Mouse (Mus musculus) right cerebral cortex, postnatal 4 days (tissue): ENCODE measurements around the gene Smap2.

Source experiments
- DNase-seq: peaks from one replicate; pipeline ENCODE4 v3.0.0-alpha.2; 2022

The Smap2 gene

GRCm38 (mm10) chr4:120974711-120975427 lies 42.2 kb downstream of the Smap2 start:
- no peak for DNase-seq

GRCm38 (mm10) chr4:120971842-120972241 lies 45.2 kb downstream of the Smap2 start:
- no peak for DNase-seq

GRCm38 (mm10) chr4:120969382-120970146 lies 47.5 kb downstream of the Smap2 start:
- DNase-seq, result peak; percentile 40

GRCm38 (mm10) chr4:120968486-120968885 lies 48.6 kb downstream of the Smap2 start:
- DNase-seq, result no peak

- DNase-seq, result no peak
Measured at GRCm38 (mm10) chr4:120955586-120955985, 61.5 kb downstream of the Smap2 start.

GRCm38 (mm10) chr4:120953667-120954066 lies 63.4 kb downstream of the Smap2 start:
- no peak for DNase-seq

- no peak for DNase-seq
Measured at GRCm38 (mm10) chr4:120953038-120953437, 64.0 kb downstream of the Smap2 start.

GRCm38 (mm10) chr4:120952163-120952562 lies 64.9 kb downstream of the Smap2 start:
- no peak for DNase-seq

GRCm38 (mm10) chr4:120951428-120951973 lies 65.5 kb downstream of the Smap2 start, which contains the start of gene Zfp69:
Zfp69 (minus strand) TSS chr4:120951699.
- peak; percentile 88 for DNase-seq

- DNase-seq, result no peak
Measured at GRCm38 (mm10) chr4:120950763-120951427, 66.2 kb downstream of the Smap2 start.

- no peak for DNase-seq
Measured at GRCm38 (mm10) chr4:120948938-120949337, 68.1 kb downstream of the Smap2 start.

GRCm38 (mm10) chr4:120935006-120935405 lies 82.0 kb downstream of the Smap2 start:
- DNase-seq, result no peak

GRCm38 (mm10) chr4:120930736-120931135 lies 86.3 kb downstream of the Smap2 start:
- DNase-seq, result no peak

GRCm38 (mm10) chr4:120928686-120929085 lies 88.4 kb downstream of the Smap2 start:
- no peak for DNase-seq

GRCm38 (mm10) chr4:120925386-120925785 lies 91.7 kb downstream of the Smap2 start:
- DNase-seq, result no peak

- peak; percentile 90 for DNase-seq
Measured at GRCm38 (mm10) chr4:120924554-120925299, 92.3 kb downstream of the Smap2 start, which contains the start of gene Exo5. Exo5 (minus strand) TSS chr4:120925017.

GRCm38 (mm10) chr4:120921461-120921860 lies 95.6 kb downstream of the Smap2 start:
- no peak for DNase-seq
